Mouse (Mus musculus): Measurements from ENCODE around the gene Zfp644.

Zfp644 gene

GRCm38 (mm10) chr5:106590686-106591085 lies 106.4 kb downstream of the Zfp644 start:
- DNase-seq: no peak

DNA sequence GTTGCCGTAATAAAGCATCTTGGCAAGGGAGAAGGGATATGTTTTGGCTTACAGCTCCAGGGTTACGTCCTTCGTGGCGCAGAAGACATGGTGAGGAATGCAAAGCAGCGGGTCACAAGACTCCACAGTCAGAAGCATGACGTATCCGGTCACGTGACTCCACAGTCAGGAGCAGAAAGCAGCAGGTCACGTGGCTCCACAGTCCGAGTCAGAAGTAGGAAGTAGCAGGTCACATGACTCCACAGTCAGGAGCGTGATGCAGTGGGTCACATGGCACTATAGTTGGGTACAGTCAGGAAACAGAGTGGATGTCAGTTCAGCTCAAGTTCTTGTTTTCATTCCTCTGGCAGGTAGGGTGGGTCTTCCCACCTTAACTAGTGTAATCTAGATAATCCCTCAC lies 107.4 kb downstream of the Zfp644 start:
- DNase-seq: no peak

DNA sequence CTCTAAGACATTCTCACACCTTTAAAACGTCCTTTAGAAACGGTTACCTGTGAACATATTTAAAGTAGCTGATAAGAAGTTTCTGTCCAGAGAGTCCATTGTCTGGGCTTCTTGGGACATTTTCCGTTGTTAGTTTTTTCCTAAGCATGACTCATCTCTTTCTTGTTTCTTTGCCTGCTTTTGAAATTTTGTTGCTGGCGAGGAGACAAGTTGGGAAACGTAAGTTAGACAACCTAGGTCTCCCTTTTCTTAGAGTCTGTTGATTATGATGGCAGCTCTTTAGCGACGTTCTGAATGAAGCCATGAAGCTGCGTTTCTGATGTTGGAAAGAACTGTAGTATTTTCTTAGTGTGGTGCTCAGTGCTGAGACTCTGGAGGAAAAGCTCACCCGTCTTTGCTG lies 108.1 kb downstream of the Zfp644 start:
- no peak for DNase-seq

GRCm38 (mm10) chr5:106580943-106581342 lies 116.1 kb downstream of the Zfp644 start:
- DNase-seq: no peak

DNA sequence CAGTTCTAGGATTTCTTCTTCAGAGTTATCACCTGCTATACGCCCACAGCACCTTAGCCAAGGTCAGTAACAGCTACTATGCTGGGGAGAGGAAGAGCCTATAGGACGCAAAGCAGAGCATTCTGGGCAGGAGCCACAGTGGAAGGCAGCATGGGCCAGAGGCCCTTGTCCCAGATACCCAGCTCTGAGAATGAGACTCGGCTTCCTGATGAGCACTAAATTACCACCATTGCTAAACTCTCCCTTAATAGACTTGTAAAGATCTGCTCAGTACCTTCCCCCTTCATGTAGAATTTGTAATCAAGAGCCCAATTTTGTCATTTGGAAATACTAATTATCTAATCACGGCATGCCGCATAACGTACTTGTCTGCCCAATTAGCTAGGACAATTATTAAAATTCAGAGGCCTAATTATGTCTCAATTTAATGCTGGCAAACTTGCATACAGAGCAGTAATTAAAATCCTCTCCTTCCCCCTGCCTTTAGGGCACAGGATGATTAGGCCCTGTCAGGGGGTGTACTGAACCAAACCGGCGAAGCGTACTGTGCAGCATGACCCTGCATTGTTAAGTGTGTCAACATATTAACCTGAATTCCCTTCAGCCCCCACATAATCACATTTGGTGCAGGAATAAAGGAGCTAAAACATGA lies 119.7 kb downstream of the Zfp644 start:
- no peak for DNase-seq

DNA sequence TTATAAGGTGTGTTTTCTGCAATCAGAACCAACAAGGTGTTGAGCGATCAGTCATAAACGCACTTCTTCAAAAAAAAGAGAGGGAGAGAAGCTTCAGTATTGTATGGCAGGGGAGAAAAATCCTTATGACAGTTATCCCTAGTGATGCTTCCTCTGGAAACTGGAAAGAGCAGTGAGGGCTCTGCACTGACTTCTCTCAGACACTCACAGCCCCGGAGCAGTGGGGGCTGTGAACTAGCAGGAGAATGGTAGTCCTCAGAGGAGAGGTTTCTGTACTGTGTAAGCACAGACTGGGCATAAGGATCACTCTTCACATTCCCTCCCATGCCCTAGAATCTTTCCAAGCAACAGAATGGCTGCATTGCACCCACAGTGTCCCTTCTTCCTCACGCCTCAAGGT lies 122.0 kb downstream of the Zfp644 start:
- peak; percentile 19 for DNase-seq

GRCm38 (mm10) chr5:106574560-106574946 lies 122.5 kb downstream of the Zfp644 start:
- peak; percentile 87 for DNase-seq

- DNase-seq: peak; percentile 65
Observed at GRCm38 (mm10) chr5:106573742-106574559, 123.1 kb downstream of the Zfp644 start.
